Mouse (Mus musculus) frontal cortex, adult 2 months (tissue): ENCODE results near the gene Cacna2d2. TPM values are rescaled to one million over a fixed set of nuclear protein-coding genes. Genes with fewer than 3 reads are reported as not detected.
A peak's percentile ranks its signal among the peaks of the same experiment; 100 is the strongest.

Source experiments
- DNase-seq, 2 experiments: peaks; one replicate each; pipeline ENCODE4 v3.0.0; 2022; ENCODE audit warnings: low spot score in 1 of 2; ENCODE audit errors: extremely low spot score in 1 of 2
- polyA plus RNA-seq: library from polyadenylated mRNA; depleted of rRNA; stranded (reverse); fragments of >200 nt; gene quantifications from 2 replicates; pipeline ENCODE4 v1.2.3, GENCODE M21; 2012; rRNA removed

Cacna2d2 gene
- polyA plus RNA-seq: 33.1 and 35.7 TPM in 2 replicates

- DNase-seq: peak in 1 of 2 experiments; percentile 44
Measured at GRCm38 (mm10) chr9:107399491-107399971, at the start of gene Cacna2d2. Gene Cacna2d2 (plus strand): TSS chr9:107399612.

- no peak for DNase-seq
Measured at GRCm38 (mm10) chr9:107354826-107355225, 44.6 kb upstream of the Cacna2d2 start.

GRCm38 (mm10) chr9:107355870-107356765, 43.3 kb upstream of the Cacna2d2 start:
- peak; percentile 29 to 84 for DNase-seq

GRCm38 (mm10) chr9:107357651-107358050, 41.8 kb upstream of the Cacna2d2 start:
- peak in 1 of 2 experiments; percentile 94 for DNase-seq

GRCm38 (mm10) chr9:107360989-107361388, 38.4 kb upstream of the Cacna2d2 start:
- DNase-seq: no peak

GRCm38 (mm10) chr9:107366644-107367043, 32.8 kb upstream of the Cacna2d2 start:
- DNase-seq: peak in 1 of 2 experiments; percentile 85

- no peak for DNase-seq
Measured at GRCm38 (mm10) chr9:107368302-107368701, 31.1 kb upstream of the Cacna2d2 start.

GRCm38 (mm10) chr9:107369270-107370105, 29.9 kb upstream of the Cacna2d2 start:
- no peak for DNase-seq

- DNase-seq: no peak
Measured at GRCm38 (mm10) chr9:107370106-107370463, 29.3 kb upstream of the Cacna2d2 start.

- DNase-seq: no peak
Measured at GRCm38 (mm10) chr9:107372441-107372840, 27.0 kb upstream of the Cacna2d2 start.

- no peak for DNase-seq
Measured at GRCm38 (mm10) chr9:107374623-107375022, 24.8 kb upstream of the Cacna2d2 start.

GRCm38 (mm10) chr9:107375451-107375850, 24.0 kb upstream of the Cacna2d2 start:
- no peak for DNase-seq

- DNase-seq: peak in 1 of 2 experiments; percentile 13
Measured at GRCm38 (mm10) chr9:107377961-107378512, 21.4 kb upstream of the Cacna2d2 start.

- no peak for DNase-seq
Measured at GRCm38 (mm10) chr9:107381723-107382122, 17.7 kb upstream of the Cacna2d2 start.

GRCm38 (mm10) chr9:107384396-107384795, 15.0 kb upstream of the Cacna2d2 start:
- no peak for DNase-seq

GRCm38 (mm10) chr9:107386722-107387121, 12.7 kb upstream of the Cacna2d2 start:
- peak in 1 of 2 experiments; percentile 30 for DNase-seq

GRCm38 (mm10) chr9:107387708-107388107, 11.7 kb upstream of the Cacna2d2 start:
- DNase-seq: no peak

- DNase-seq: no peak
Measured at GRCm38 (mm10) chr9:107388263-107388662, 11.1 kb upstream of the Cacna2d2 start.

GRCm38 (mm10) chr9:107396397-107396796, 3.0 kb upstream of the Cacna2d2 start:
- no peak for DNase-seq

- DNase-seq: no peak
Measured at GRCm38 (mm10) chr9:107398968-107399367, 444 bp upstream of the Cacna2d2 start.

GRCm38 (mm10) chr9:107400060-107400511, 674 bp downstream of the Cacna2d2 start:
- DNase-seq: no peak
